Mouse (Mus musculus): ENCODE measurements around the gene Ier3.
"Not testable (repeated sequence)": the region's sequence is repeated elsewhere in the genome, so short reads cannot be mapped to it uniquely, and the experiment has no call there.

The Ier3 gene

GRCm38 (mm10) chr17:35835424-35836140, 14.1 kb downstream of the Ier3 start:
- ATAC-seq (ENCODE audit: low TSS enrichment): no peak

- ATAC-seq (ENCODE audit: low TSS enrichment): peak; percentile 10; the same call in 1 of the 2 replicates
Observed at GRCm38 (mm10) chr17:35836178-35836965, 14.9 kb downstream of the Ier3 start.

GRCm38 (mm10) chr17:35836991-35837422, 15.5 kb downstream of the Ier3 start:
- no peak for ATAC-seq (ENCODE audit: low TSS enrichment)

- ATAC-seq (ENCODE audit: low TSS enrichment): no peak
Observed at GRCm38 (mm10) chr17:35837487-35837886, 16.0 kb downstream of the Ier3 start.

- ATAC-seq (ENCODE audit: low TSS enrichment): peak; percentile 53
Observed at GRCm38 (mm10) chr17:35838122-35838544, 16.6 kb downstream of the Ier3 start, which contains the start of gene Tubb5. Gene Tubb5, minus strand, starts transcription at chr17:35838306.

- ATAC-seq (ENCODE audit: low TSS enrichment): no peak
Observed at GRCm38 (mm10) chr17:35838570-35838969, 17.1 kb downstream of the Ier3 start.

- ATAC-seq (ENCODE audit: low TSS enrichment): not testable (repeated sequence)
Observed at GRCm38 (mm10) chr17:35839002-35839401, 17.5 kb downstream of the Ier3 start.

- ATAC-seq (ENCODE audit: low TSS enrichment): no peak
Observed at GRCm38 (mm10) chr17:35840561-35840960, 19.1 kb downstream of the Ier3 start.

- ATAC-seq (ENCODE audit: low TSS enrichment): peak; percentile 83
Observed at GRCm38 (mm10) chr17:35841076-35841950, 19.8 kb downstream of the Ier3 start, which contains the start of gene Mdc1. Gene Mdc1, plus strand, starts transcription at chr17:35841515.

GRCm38 (mm10) chr17:35842006-35842405, 20.5 kb downstream of the Ier3 start:
- ATAC-seq (ENCODE audit: low TSS enrichment): no peak

GRCm38 (mm10) chr17:35843514-35843913, 22.0 kb downstream of the Ier3 start:
- ATAC-seq (ENCODE audit: low TSS enrichment): no peak

- peak; percentile 94 for ATAC-seq (ENCODE audit: low TSS enrichment)
Observed at GRCm38 (mm10) chr17:35848112-35848511, 26.6 kb downstream of the Ier3 start.

- no peak for ATAC-seq (ENCODE audit: low TSS enrichment)
Observed at GRCm38 (mm10) chr17:35850974-35851373, 29.5 kb downstream of the Ier3 start.

GRCm38 (mm10) chr17:35859371-35859770, 37.9 kb downstream of the Ier3 start:
- ATAC-seq (ENCODE audit: low TSS enrichment): no peak

GRCm38 (mm10) chr17:35859835-35860234, 38.4 kb downstream of the Ier3 start:
- ATAC-seq (ENCODE audit: low TSS enrichment): no peak

- ATAC-seq (ENCODE audit: low TSS enrichment): peak; percentile 5; the same call in 1 of the 2 replicates
Observed at GRCm38 (mm10) chr17:35860831-35861197, 39.3 kb downstream of the Ier3 start.

- ATAC-seq (ENCODE audit: low TSS enrichment): peak; percentile 96
Observed at GRCm38 (mm10) chr17:35861198-35861857, 39.8 kb downstream of the Ier3 start, which contains the start of gene Nrm. Gene Nrm, plus strand, starts transcription at chr17:35861318.

GRCm38 (mm10) chr17:35864832-35865353, 43.4 kb downstream of the Ier3 start:
- ATAC-seq (ENCODE audit: low TSS enrichment): no peak

- ATAC-seq (ENCODE audit: low TSS enrichment): no peak
Observed at GRCm38 (mm10) chr17:35865481-35866280, 44.2 kb downstream of the Ier3 start, which contains the start of gene Ppp1r18. Gene Ppp1r18, plus strand, starts transcription at chr17:35865593.

GRCm38 (mm10) chr17:35866281-35866831, 44.9 kb downstream of the Ier3 start:
- ATAC-seq (ENCODE audit: low TSS enrichment): no peak
